Mouse (Mus musculus): ENCODE measurements around the gene Pan2.

DNA sequence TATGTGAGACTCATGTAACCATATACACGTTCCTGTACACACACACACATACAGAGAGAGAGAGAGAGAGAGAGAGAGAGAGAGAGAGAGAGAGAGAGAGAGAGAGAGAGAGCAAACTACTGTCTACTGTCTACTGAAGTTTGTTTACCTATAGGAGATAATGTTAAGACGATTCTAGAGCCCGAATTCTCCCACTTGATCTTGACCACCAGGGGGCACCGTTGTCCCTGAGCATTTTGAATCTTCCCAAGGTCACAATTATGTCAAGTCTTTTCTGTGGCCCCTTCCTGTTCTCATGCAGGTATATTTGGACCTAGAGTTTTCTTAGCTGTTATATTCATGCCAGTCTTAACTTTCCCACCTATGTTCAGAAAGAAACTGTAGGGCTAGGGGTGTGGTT lies 32.4 kb downstream of the Pan2 start:
- TF ChIP-seq GATA1 (IDR thresholded peaks at IDR 0.05; ENCODE audit: low read length) = no peak
- no peak for TF ChIP-seq TAL1 (IDR thresholded peaks at IDR 0.05; ENCODE audit: low read length)

Measured in erythroblast, embryonic 14.5 days (primary cell).